Mouse (Mus musculus) G1E (cell line): Measurements from ENCODE around the gene Nova2.

Source experiments
- CTCF ChIP-seq: IDR thresholded peaks from 2 replicates; pipeline ENCODE4 v1.5.1; 2012; ENCODE audit warnings: low read depth, low read length, inconsistent platforms, mixed read lengths
- GATA1 ChIP-seq: IDR thresholded peaks from 2 replicates; pipeline ENCODE4 v1.6.1; 2012; ENCODE audit warnings: borderline replicate concordance, low read length, inconsistent platforms, mixed read lengths
- GATA2 ChIP-seq: IDR thresholded peaks from 2 replicates; pipeline ENCODE4 v1.6.1; 2012; ENCODE audit warnings: low read depth, low read length, inconsistent platforms, borderline replicate concordance
- POLR2AphosphoS5 ChIP-seq: IDR thresholded peaks from 2 replicates; pipeline ENCODE4 v1.6.1; 2012; ENCODE audit warnings: low read depth, low read length, inconsistent platforms; ENCODE audit not compliant: insufficient replicate concordance

DNA sequence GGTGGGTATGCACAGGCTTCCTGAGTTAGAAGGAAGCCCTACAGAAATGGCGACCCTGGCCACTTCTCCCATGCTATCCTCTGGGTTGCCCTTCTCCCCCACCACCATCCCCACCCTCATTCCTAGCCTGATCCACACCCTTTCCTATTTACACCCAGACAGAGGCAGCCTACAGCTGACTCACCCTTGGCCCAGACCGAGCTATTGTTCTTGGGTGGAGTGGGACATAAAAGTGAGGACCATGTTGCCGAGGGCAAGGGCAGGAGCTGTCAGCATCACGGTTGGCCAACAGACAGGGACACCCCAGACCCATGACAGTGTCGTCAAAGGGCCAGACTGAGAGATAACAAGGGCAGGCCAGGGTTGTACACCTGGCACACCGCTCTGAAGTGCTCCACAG, 22.5 kb downstream of the Nova2 start:
- no peak for TF ChIP-seq CTCF
- TF ChIP-seq GATA1: no peak
- TF ChIP-seq POLR2AphosphoS5: no peak
- TF ChIP-seq GATA2: no peak
